Mouse (Mus musculus): ENCODE results near the gene Rgs7.

Gene Rgs7

DNA sequence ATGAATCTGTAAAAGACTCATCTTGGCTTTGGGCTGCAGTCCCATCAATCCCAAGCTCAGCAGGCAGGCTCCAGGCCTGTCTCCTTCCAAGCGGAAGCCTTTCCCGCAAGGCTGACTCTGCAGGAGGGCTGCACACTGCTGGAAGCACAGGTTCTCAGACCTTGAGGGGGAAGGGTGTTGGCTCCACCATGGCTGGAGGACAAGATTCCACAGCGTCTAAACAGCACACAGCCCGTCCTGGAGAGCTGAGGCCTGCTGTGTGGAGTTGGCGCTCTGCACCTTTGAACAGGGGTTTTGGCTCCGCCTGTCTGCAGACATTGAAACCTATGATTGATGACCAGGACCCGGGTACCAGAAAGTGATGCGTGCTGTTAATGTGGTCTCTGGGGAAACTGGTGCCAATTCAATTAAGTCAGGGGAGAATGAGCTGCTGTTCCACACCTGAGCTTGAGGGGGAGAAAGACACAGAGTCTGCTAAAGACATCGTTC, 463.5 kb downstream of the Rgs7 start:
- no peak for DNase-seq (ENCODE audit: low spot score in 2 of 2)

DNA sequence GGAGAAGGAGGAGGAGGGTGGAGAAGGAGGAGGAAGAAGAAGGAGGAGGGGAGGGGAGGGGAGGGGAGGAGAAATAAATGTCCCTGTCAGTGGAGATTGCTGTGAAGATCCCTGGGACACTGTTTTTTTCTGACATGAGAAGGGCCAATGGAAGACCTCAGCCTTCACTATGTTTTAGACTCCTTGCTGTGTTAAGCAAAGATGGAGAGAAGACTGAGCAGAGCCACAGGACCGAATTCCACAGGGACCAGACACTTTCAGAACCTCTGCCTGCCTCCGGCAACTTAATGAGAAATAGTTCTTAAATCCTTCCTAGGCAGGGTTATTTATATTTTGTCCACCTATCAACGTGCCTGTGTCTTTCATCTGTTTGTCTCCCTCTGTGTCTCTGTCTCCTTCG, 464.0 kb downstream of the Rgs7 start:
- no peak for DNase-seq (ENCODE audit: low spot score in 2 of 2)

DNA sequence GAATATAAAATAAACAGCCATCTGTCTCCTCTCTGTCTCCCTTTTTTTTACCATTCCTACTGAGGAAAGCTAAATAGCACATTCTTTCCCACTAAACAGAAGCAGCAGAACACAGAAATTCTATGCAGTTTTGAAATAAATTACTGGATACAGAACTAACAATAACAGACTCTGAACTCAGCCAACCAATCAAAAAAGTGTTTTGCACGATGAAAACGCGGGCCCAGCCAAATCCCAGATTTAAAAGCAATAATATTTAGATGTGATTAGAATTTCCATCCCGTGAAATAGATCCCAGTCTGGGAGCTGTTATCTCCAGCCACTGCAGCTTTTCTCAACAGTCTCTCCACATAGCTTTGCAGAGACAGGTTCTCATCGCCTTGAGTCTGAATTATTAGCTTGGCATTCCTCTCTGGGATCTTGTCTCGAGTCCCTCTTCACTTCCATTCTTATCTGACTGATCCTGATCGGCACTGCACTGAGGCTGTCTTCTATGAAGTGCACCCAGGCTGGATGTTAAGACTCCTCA, 466.5 kb downstream of the Rgs7 start:
- DNase-seq (ENCODE audit: low spot score in 2 of 2), result no peak

GRCm38 (mm10) chr1:175024136-175024535, 468.2 kb downstream of the Rgs7 start:
- DNase-seq (ENCODE audit: low spot score in 2 of 2), result no peak

All from frontal cortex, postnatal 14 days (tissue).